Mouse (Mus musculus) erythroblast, embryonic 14.5 days (primary cell): Measurements from ENCODE around the gene Iqschfp. TPM values are rescaled to one million over a fixed set of nuclear protein-coding genes. Genes with fewer than 3 reads are reported as not detected.

Source experiments
- H3K27me3 ChIP-seq: 2 replicates; pipeline ENCODE4 v1.6.1; 2012; ENCODE audit warnings: inconsistent platforms; ENCODE audit not compliant: control insufficient read depth
- H3K36me3 ChIP-seq: 2 replicates; pipeline ENCODE4 v1.6.1; 2012; ENCODE audit warnings: mild to moderate bottlenecking, inconsistent platforms; ENCODE audit not compliant: control insufficient read depth
- H3K4me1 ChIP-seq: 2 replicates; pipeline ENCODE4 v1.6.1; 2012; ENCODE audit warnings: inconsistent platforms; ENCODE audit not compliant: control insufficient read depth
- H3K4me3 ChIP-seq: replicated peaks from 2 replicates; pipeline ENCODE3; 2012; ENCODE audit warnings: moderate library complexity, mild to moderate bottlenecking, inconsistent platforms
- H3K9me3 ChIP-seq: 2 replicates; pipeline ENCODE4 v1.6.1; 2012; ENCODE audit warnings: low read length, inconsistent platforms, mixed read lengths; ENCODE audit not compliant: control insufficient read depth
- GATA1 ChIP-seq: IDR thresholded peaks from 2 replicates; pipeline ENCODE4 v1.6.1; 2012; ENCODE audit warnings: low read length, inconsistent platforms, mixed read lengths
- TAL1 ChIP-seq: IDR thresholded peaks from 3 replicates; pipeline ENCODE4 v1.6.1; 2012; ENCODE audit warnings: low read length, inconsistent platforms, mixed read lengths
- polyA plus RNA-seq: library from polyadenylated mRNA; stranded (reverse); fragments of >175 nt; gene quantifications from 2 replicates; pipeline ENCODE4 v1.2.3, GENCODE M21; 2012

Gene Iqschfp
- polyA plus RNA-seq, 1 experiment, result not detected

DNA sequence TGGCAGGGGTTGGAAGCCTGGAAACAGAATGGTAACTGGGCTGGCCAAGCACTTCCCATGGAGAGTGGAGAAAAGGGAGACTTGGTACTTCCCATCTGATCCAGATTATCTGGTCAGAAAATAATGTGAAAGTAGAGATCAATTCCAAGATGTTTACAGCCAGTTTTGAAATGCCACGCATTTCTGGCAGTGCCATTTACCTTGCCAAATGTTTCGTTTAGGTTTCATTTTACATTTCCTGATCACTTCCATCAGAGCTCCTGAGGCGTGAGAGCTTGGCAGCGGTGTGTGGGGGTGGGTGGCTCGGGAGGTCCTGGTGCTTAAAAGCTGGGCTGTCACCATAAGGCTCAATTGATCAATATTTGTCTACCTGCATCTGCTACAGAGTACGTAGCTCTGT is 599.5 kb downstream of the Iqschfp start:
- H3K36me3 ChIP-seq, result no peaks in the 10 kb centered on the region
- H3K4me3 ChIP-seq, result no peak overlapping the region
- peaks cover 32% of the 10 kb centered on the region for H3K4me1 ChIP-seq
- no peaks in the 10 kb centered on the region; the same call in 1 of the 2 replicates for H3K9me3 ChIP-seq
- peaks cover 49% of the 10 kb centered on the region for H3K27me3 ChIP-seq
- no peak for TF ChIP-seq TAL1
- no peak for TF ChIP-seq GATA1

DNA sequence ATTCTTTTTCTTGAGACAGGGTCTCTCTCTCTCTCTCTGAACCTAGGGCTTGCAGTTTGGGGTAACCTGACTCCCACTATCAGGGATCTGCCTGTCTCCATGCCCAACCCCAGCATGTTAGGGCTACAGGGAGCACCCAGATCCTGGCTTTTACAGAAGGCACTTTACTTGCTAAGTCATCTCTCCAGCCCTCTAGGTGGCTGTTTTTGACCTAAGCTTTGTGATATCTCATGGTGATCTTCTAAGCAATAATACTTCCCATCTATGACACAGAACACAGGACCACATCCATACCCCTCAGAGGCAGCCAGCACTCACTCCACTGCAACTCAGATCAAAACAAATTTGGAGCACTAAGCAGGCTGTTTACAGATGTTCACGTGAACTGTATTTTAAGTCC is 600.0 kb downstream of the Iqschfp start:
- H3K4me1 ChIP-seq, result peaks cover 33% of the 10 kb centered on the region
- peaks cover 54% of the 10 kb centered on the region for H3K27me3 ChIP-seq

DNA sequence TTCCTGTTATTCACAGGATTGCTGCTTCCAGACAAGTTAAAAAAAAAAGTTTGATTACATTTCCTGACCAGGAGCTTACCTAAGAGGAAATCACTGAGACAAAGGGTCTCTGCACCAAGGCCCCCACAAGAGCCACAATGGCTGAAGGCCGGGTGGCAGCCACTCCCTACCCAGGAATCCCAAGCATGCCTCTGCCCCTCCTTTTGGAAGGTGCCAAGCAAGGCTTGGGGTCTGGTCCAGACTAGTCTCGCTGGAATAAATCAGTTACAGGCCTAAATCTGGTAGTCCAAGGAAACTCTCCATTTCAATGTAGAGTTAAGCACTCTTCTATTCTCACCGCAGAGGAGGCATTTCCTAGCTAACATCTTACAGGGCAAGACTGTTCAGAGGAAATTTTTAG is 600.5 kb downstream of the Iqschfp start:
- Histone ChIP-seq H3K4me1 (peaks cover 33% of the 10 kb centered on the region), H3K9me3 (no peaks in the 10 kb centered on the region; the same call in 1 of the 2 replicates), H3K27me3 (peaks cover 58% of the 10 kb centered on the region), H3K4me3 (no peak overlapping the region), H3K36me3 (no peaks in the 10 kb centered on the region)
- TF ChIP-seq TAL1 (no peak), GATA1 (no peak)

More for the DNA sequence above, 600.0 kb downstream of the Iqschfp start:
- TF ChIP-seq GATA1, result no peak
- TF ChIP-seq TAL1, result no peak
- H3K9me3 ChIP-seq, result no peaks in the 10 kb centered on the region; the same call in 1 of the 2 replicates
- no peaks in the 10 kb centered on the region for H3K36me3 ChIP-seq
- H3K4me3 ChIP-seq, result no peak overlapping the region

DNA sequence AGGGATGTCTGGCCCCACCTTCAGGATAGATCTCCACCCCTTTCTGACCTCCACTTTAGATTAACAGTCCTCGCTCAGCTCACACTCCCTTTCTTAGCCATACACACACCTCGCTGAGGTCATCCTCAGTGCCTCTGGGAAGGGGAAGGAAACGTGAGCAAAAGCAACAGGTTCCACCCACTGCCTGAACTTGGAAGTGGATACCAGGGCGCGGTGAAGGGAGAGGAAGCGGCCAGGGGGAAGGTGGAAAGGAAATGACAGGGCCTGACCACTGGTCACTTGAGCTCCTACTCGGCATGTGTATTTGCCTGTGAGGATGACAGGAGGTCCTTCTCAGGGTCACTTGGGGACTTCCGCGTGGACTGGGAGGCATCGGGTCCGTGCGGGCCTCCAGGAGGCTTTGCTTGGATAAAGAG is 601.1 kb downstream of the Iqschfp start:
- no peaks in the 10 kb centered on the region; the same call in 1 of the 2 replicates for H3K9me3 ChIP-seq
- H3K27me3 ChIP-seq, result peaks cover 61% of the 10 kb centered on the region
- H3K4me1 ChIP-seq, result peaks cover 33% of the 10 kb centered on the region
- no peaks in the 10 kb centered on the region for H3K36me3 ChIP-seq
- TF ChIP-seq GATA1 (no peak), TAL1 (no peak)
- H3K4me3 ChIP-seq, result peak overlapping the region; percentile 62

DNA sequence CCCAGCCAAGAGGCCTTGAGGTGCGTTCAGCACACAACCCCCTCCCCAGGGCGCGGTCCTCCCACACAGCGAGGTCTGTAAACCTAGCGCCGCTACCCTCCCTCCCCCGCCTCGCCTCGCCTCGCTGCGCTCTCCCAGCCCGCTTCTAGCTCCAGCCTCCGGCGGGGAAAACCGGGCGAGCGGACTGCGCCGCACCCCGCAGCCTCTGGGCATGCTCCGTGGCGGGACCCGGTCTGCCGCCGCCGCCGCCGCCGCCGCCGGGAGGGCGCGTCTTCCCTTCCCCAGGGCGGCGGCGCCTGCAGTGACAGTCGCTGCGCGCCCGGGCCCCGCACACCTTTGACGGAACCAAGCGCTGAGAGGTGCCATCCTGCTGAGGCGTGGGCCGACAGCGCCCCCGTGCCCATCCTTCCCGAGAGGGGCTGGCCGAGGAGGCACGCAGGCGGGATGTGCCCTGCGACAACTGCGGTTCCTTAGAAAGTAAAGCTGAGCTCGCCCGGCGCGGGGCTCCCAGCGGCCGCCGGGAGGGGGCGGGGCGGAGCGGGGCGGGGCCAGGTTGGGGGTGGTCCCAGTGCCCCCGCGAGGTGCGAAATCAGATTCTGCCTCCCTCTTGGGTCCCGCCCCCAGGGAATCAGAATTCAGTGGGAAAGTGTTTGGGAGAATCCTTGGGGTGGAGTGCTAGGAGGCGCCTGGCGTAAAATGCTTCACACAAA is 601.7 kb downstream of the Iqschfp start:
- peak overlapping the region; percentile 62 for H3K4me3 ChIP-seq
- no peaks in the 10 kb centered on the region for H3K36me3 ChIP-seq
- H3K27me3 ChIP-seq, result peaks cover 61% of the 10 kb centered on the region
- no peaks in the 10 kb centered on the region; the same call in 1 of the 2 replicates for H3K9me3 ChIP-seq
- peaks cover 35% of the 10 kb centered on the region for H3K4me1 ChIP-seq
- no peak for TF ChIP-seq GATA1
- TF ChIP-seq TAL1, result no peak

DNA sequence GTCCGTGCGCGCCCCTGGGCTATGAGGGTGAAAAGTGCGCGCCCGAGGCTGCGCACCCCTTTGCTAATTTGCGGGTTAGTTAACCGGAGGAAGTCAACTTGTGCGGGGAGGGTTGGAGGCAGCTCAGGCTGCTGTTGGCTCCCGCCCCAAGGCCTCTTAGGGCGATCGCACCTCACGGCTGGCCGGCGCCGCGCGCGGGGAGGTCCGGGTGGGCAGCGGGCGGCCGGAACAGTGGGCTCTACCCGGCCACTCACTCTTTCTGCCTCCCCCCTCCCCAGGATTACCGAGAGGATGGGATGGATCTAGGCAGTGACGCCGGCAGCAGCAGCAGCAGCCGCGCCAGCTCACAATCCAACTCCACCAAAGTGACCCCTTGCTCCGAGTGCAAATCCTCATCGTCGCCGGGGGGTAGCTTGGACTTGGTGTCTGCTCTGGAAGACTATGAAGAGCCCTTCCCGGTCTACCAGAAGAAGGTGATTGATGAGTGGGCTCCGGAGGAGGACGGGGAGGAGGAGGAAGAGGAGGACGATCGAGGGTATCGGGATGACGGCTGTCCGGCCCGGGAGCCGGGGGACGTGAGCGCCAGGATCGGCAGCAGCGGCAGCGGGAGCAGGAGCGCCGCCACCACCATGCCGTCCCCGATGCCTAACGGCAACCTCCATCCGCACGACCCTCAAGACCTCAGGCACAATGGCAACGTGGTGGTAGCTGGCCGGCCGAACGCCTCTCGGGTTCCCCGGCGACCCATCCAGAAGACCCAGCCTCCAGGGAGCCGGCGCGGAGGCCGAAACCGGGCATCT is 602.5 kb downstream of the Iqschfp start:
- H3K4me3 ChIP-seq, result peak overlapping the region; percentile 62
- no peaks in the 10 kb centered on the region for H3K36me3 ChIP-seq
- peaks cover 61% of the 10 kb centered on the region for H3K27me3 ChIP-seq
- peaks cover 41% of the 10 kb centered on the region for H3K4me1 ChIP-seq
- TF ChIP-seq GATA1, result no peak
- H3K9me3 ChIP-seq, result no peaks in the 10 kb centered on the region; the same call in 1 of the 2 replicates

DNA sequence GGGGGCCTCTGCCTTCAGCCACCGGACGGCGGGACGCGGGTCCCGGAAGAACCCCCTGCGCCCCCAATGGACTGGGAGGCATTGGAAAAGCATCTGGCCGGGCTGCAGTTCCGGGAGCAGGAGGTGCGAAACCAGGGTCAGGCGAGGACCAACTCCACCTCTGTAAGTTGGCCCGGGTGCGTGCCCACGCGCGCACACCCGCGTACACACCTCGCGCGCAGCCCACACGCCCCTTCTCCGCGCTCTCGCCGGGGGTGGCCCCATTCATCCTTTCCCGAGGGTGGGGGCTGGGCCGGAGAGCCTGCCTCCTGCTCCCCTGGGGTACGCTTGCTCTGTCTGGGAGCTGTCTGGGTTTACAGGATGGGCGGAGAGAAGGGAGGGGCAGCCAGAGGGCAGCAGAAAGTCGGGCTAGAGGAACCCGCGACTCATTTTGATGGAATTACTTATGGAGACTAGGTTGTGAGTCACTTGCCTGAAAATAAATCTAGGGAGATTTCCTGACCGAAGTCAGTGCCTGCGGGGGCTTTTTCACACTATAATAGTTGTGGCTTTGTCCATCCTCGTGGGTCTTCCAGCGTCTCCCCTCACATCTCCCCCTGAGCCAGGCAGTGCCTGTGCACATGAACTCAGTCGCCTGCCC is 603.2 kb downstream of the Iqschfp start:
- peak overlapping the region; percentile 62 for H3K4me3 ChIP-seq
- no peaks in the 10 kb centered on the region for H3K36me3 ChIP-seq
- peaks cover 47% of the 10 kb centered on the region for H3K4me1 ChIP-seq
- H3K27me3 ChIP-seq, result peaks cover 61% of the 10 kb centered on the region
- no peak for TF ChIP-seq GATA1
- TF ChIP-seq TAL1, result no peak
- H3K9me3 ChIP-seq, result no peaks in the 10 kb centered on the region; the same call in 1 of the 2 replicates

DNA sequence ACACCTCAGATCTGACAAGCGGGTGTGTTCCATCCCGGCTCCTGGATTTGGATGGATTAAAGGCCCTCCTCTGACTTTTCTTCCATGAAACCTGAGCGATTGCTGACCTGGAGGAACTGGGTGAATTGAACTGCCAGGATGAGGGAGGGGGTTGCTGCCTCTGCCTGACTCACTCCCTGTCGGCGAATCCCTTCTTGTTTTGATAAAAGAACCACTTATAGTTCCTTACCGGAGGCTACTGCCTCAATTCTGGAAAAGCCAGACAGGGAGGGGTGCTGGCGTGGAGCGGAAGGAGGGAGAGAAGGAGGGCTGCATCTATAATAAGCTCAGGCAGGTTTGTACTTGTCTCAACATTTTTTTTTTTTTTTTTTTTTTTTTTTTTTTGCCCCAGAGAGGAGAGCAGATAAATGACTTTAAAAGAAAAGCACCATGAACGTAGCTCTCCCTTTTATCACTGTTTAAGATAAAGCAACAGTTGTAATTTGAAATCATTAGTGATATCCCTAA is 603.8 kb downstream of the Iqschfp start:
- Histone ChIP-seq H3K4me1 (peaks cover 51% of the 10 kb centered on the region), H3K9me3 (no peaks in the 10 kb centered on the region; the same call in 1 of the 2 replicates), H3K4me3 (no peak overlapping the region), H3K36me3 (no peaks in the 10 kb centered on the region), H3K27me3 (peaks cover 61% of the 10 kb centered on the region)
- TF ChIP-seq TAL1 (no peak), GATA1 (no peak)

DNA sequence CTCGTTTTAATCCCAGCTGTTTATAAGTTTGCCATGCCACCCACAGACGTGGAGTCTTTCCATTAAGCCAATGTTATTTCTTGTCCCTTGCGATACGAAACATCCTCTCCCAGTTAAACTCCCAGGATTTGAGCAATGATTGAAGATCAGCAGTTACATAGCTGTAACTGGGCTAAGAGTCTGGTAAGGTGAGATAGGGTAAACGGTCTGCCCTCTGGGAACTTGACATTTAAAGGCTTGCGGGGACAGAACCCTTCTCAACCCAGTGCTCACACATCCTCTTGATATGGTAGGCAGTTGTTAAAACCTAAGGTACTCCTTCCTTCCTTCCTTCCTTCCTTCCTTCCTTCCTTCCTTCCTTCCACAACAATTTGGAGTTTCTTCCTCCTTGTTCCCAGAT is 604.5 kb downstream of the Iqschfp start:
- no peak for TF ChIP-seq GATA1
- no peak for TF ChIP-seq TAL1
- no peaks in the 10 kb centered on the region; the same call in 1 of the 2 replicates for H3K9me3 ChIP-seq
- peaks cover 61% of the 10 kb centered on the region for H3K27me3 ChIP-seq
- H3K4me3 ChIP-seq, result no peak overlapping the region
- H3K4me1 ChIP-seq, result peaks cover 51% of the 10 kb centered on the region
- no peaks in the 10 kb centered on the region for H3K36me3 ChIP-seq
